Mouse (Mus musculus) liver, adult 2 months (tissue): ENCODE results near the gene Ang2.
"Not testable (repeated sequence)": the region's sequence is repeated elsewhere in the genome, so short reads cannot be mapped to it uniquely, and the experiment has no call there.

Experiments used
- CTCF ChIP-seq: fragments of 200-500 bp; IDR thresholded peaks from 2 replicates; pipeline ENCODE4 v1.5.1; 2011; ENCODE audit warnings: low read depth, low read length, control low read depth
- POLR2A ChIP-seq: fragments of 200-500 bp; IDR thresholded peaks from 2 replicates; pipeline ENCODE4 v1.6.1; 2011; ENCODE audit warnings: low read length, control low read depth; ENCODE audit not compliant: insufficient read depth; ENCODE audit errors: extremely low read depth

GRCm38 (mm10) chr14:51229657-51230056, 30.7 kb upstream of the Ang2 start:
- not testable (repeated sequence) for TF ChIP-seq POLR2A, CTCF
